Mouse (Mus musculus): ENCODE measurements around the gene Fbln7. TPM values are rescaled to one million over a fixed set of nuclear protein-coding genes. Genes with fewer than 3 reads are reported as not detected.
A peak's percentile ranks its signal among the peaks of the same experiment; 100 is the strongest.

Gene Fbln7
- polyA plus RNA-seq (2015; fragmentation: Nextera tagmentation; extraction: Ambion mirVana), result 3.6 and 4.0 TPM in 2 replicates

GRCm38 (mm10) chr2:128862636-128863035 is at the start of gene Fbln7:
Gene Fbln7 (plus strand): TSS chr2:128862981.
- H3K27ac ChIP-seq (ENCODE audit: low read depth, low read length), result no peak within 1 kb of the TSS
- 0 out of 2 replicates have a peak within 1 kb of the TSS, but pooled peaks have one; percentile 11 for H3K9ac ChIP-seq (ENCODE audit: low read depth, low read length)
- no peak for TF ChIP-seq CTCF (IDR thresholded peaks at IDR 0.05; ENCODE audit: low read depth)
- no peak for ATAC-seq
- peaks cover 15% of the 10 kb centered on the region; the same call in 1 of the 2 replicates for H3K27me3 ChIP-seq (replicated peaks; ENCODE audit: control insufficient read depth, insufficient read depth, low read length)
- H3K4me3 ChIP-seq (ENCODE audit: low read depth, low read length), result peak within 1 kb of the TSS; percentile 50
- H3K4me1 ChIP-seq (replicated peaks; ENCODE audit: control insufficient read depth, insufficient read depth, low read length), result no peaks in the 10 kb centered on the region
- no peaks in the 10 kb centered on the region for H3K36me3 ChIP-seq (ENCODE audit: control insufficient read depth, insufficient read depth)
- peak within 1 kb of the TSS; percentile 85 for H3K4me2 ChIP-seq (replicated peaks; ENCODE audit: low read depth)
- H3K9me3 ChIP-seq (ENCODE audit: control insufficient read depth), result no peaks in the 10 kb centered on the region
- 97% methylated on average over 9 of the region's 9 CpGs for WGBS

DNA sequence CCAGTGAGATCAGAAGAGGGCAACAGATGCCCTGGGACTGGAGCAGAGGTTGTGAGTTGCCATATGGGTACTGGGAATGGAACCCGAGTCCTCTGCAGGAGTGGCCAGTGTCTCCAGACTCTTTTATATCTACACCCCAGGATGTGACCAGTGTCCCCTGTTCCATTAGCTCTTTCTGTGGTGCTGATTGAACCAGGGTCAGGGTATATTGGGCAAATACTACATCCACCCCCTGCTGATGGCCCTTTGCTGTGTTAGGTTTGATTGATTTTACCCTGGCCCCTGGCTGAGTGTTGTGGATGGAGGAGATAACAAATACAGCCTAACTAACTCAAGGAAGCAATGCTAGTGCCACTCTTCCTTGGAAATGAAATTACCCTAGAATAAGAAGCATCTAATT is 46.5 kb upstream of the Fbln7 start:
- 0 out of 2 replicates have a peak, but pooled peaks cover under 1% of the 10 kb centered on the region for H3K4me1 ChIP-seq (replicated peaks; ENCODE audit: control insufficient read depth, insufficient read depth, low read length)
- no peaks in the 10 kb centered on the region for H3K27me3 ChIP-seq (replicated peaks; ENCODE audit: control insufficient read depth, insufficient read depth, low read length)
- 93% methylated on average over 1 of the region's 1 CpGs for WGBS
- H3K4me3 ChIP-seq (ENCODE audit: low read depth, low read length), result no peak overlapping the region
- no peak overlapping the region for H3K4me2 ChIP-seq (replicated peaks; ENCODE audit: low read depth)
- no peak overlapping the region for H3K27ac ChIP-seq (ENCODE audit: low read depth, low read length)
- no peak overlapping the region for H3K9ac ChIP-seq (ENCODE audit: low read depth, low read length)
- H3K36me3 ChIP-seq (ENCODE audit: control insufficient read depth, insufficient read depth), result no peaks in the 10 kb centered on the region
- ATAC-seq, result no peak
- no peaks in the 10 kb centered on the region for H3K9me3 ChIP-seq (ENCODE audit: control insufficient read depth)
- TF ChIP-seq CTCF (IDR thresholded peaks at IDR 0.05; ENCODE audit: low read depth), result no peak; the same call in 1 of the 2 replicates

DNA sequence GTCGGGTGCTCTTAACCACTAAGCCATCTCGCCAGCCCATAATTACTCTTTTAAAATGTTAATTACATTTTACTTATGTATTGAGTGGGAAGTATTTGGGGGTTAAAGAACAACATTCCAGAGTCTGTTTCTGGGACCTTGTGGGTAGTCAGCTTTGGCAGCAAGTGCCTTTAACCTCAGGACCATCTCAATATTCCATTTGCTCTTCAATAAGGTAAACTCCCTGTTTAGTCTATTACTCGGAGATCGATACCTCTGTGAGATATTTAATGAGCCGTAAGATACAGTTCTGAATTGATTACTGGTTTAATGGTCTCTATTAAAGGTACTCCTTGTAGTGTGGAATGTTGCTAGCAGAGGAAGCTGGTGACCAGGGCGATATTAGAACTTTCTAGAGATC is 45.9 kb upstream of the Fbln7 start:
- H3K36me3 ChIP-seq (ENCODE audit: control insufficient read depth, insufficient read depth), result no peaks in the 10 kb centered on the region
- ATAC-seq, result no peak
- 28% methylated on average over 6 of the region's 6 CpGs for WGBS
- H3K27ac ChIP-seq (ENCODE audit: low read depth, low read length), result peak overlapping the region; percentile 82; the same call in 1 of the 2 replicates
- peak overlapping the region; percentile 85 for H3K4me3 ChIP-seq (ENCODE audit: low read depth, low read length)
- H3K9me3 ChIP-seq (ENCODE audit: control insufficient read depth), result no peaks in the 10 kb centered on the region
- H3K9ac ChIP-seq (ENCODE audit: low read depth, low read length), result no peak overlapping the region
- no peaks in the 10 kb centered on the region for H3K27me3 ChIP-seq (replicated peaks; ENCODE audit: control insufficient read depth, insufficient read depth, low read length)
- H3K4me2 ChIP-seq (replicated peaks; ENCODE audit: low read depth), result peak overlapping the region; percentile 64
- 0 out of 2 replicates have a peak, but pooled peaks cover 6% of the 10 kb centered on the region for H3K4me1 ChIP-seq (replicated peaks; ENCODE audit: control insufficient read depth, insufficient read depth, low read length)
- no peak for TF ChIP-seq CTCF (IDR thresholded peaks at IDR 0.05; ENCODE audit: low read depth)

- Histone ChIP-seq H3K9ac (ENCODE audit: low read depth, low read length) (0 out of 2 replicates have a peak overlapping the region, but pooled peaks have one; percentile 32), H3K9me3 (ENCODE audit: control insufficient read depth) (no peaks in the 10 kb centered on the region), H3K4me3 (ENCODE audit: low read depth, low read length) (peak overlapping the region; percentile 85), H3K4me2 (replicated peaks; ENCODE audit: low read depth) (peak overlapping the region; percentile 64), H3K27me3 (replicated peaks; ENCODE audit: control insufficient read depth, insufficient read depth, low read length) (no peaks in the 10 kb centered on the region), H3K27ac (ENCODE audit: low read depth, low read length) (peak overlapping the region; percentile 82), H3K36me3 (ENCODE audit: control insufficient read depth, insufficient read depth) (no peaks in the 10 kb centered on the region), H3K4me1 (replicated peaks; ENCODE audit: control insufficient read depth, insufficient read depth, low read length) (0 out of 2 replicates have a peak, but pooled peaks cover 6% of the 10 kb centered on the region)
- no peak for ATAC-seq
- TF ChIP-seq CTCF (IDR thresholded peaks at IDR 0.05; ENCODE audit: low read depth), result peak; percentile 79
- 1% methylated on average over 7 of the region's 7 CpGs for WGBS
Observed at GRCm38 (mm10) chr2:128817387-128817785, 45.4 kb upstream of the Fbln7 start.

DNA sequence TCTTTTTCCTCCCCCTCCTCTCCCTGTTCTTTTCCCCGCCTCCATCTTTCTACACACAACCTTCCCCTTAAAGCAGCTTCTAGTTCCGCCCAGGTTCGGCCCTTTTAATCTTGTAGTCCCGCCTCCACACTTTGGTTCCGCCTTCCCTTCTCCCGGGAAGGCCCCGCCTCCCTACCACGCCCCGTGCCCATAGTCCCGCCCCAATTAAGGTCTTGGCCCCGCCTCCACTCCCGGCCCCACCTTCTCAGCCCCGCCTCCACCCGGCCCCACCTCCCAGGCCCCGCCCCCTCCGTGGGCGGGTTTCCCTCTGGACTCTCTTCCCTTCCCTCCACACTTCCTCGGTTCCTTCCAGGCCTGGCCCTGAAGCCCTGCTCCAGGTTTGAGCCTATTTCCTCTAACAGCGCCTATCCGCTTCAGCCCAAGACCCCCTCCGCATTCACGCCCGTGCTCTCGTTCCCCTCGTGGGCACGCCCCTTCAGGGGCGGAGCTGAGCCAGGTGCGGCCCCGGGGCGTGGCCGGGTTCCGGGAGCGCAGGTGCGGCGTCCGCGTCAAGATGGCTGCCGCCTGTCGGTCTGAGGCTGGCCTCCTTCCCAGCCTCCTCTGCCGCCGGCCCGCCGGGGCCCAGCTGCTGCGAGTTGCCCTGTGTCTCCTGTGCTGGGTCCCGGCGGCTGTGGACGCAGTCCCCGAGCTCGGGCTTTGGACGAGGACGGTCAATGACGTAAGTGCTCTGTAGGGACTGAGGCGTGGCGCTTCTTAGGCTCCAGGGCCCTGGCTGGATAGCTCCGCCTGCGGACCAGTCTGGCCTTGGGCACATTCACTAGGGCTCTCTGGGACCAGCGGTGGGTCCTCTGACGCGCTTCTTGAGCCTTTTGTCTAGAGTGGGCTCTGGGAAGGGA is 44.7 kb upstream of the Fbln7 start, which contains the start of gene Tmem87b:
TSS of gene Tmem87b (plus strand) at position 333 of the 896 bp plus-strand sequence.
- peak within 1 kb of the TSS; percentile 85 for H3K4me3 ChIP-seq (ENCODE audit: low read depth, low read length)
- H3K27ac ChIP-seq (ENCODE audit: low read depth, low read length), result peak within 1 kb of the TSS; percentile 99
- peak within 1 kb of the TSS; percentile 90 for H3K9ac ChIP-seq (ENCODE audit: low read depth, low read length)
- H3K36me3 ChIP-seq (ENCODE audit: control insufficient read depth, insufficient read depth), result no peaks in the 10 kb centered on the region
- H3K4me2 ChIP-seq (replicated peaks; ENCODE audit: low read depth), result peak within 1 kb of the TSS; percentile 73
- peak; percentile 83 for ATAC-seq
- H3K9me3 ChIP-seq (ENCODE audit: control insufficient read depth), result no peaks in the 10 kb centered on the region
- peak; percentile 43; the same call in 1 of the 2 replicates for TF ChIP-seq CTCF (IDR thresholded peaks at IDR 0.05; ENCODE audit: low read depth)
- no peaks in the 10 kb centered on the region for H3K27me3 ChIP-seq (replicated peaks; ENCODE audit: control insufficient read depth, insufficient read depth, low read length)
- 0 out of 2 replicates have a peak, but pooled peaks cover 6% of the 10 kb centered on the region for H3K4me1 ChIP-seq (replicated peaks; ENCODE audit: control insufficient read depth, insufficient read depth, low read length)
- WGBS, result under 1% methylated on average over 56 of the region's 59 CpGs

Measured in intestine, postnatal 0 days (tissue).